Mouse (Mus musculus): ENCODE data around the gene Ppard.

DNA sequence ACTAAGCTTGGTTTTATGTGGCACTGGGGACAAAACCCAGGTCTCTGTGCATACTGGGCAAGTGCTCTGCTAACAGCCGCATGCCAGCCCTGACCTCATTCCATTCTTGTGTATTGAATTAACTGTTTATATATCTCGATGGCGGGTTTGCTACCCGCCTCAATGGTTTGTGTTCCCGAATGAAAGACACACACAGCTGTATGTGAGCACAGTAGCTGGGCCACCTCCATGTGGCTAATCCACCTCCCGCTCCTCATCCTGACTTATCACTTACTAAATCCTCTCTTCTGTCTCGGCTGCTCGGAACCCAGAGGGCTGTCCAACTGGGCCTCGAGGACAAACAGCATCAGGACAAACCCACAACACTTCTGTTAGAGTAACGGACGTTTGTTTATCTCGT is 16.6 kb downstream of the Ppard start:
- TF ChIP-seq FLI1 (IDR thresholded peaks at IDR 0.05; ENCODE audit: low read length) (no peak), GATA1 (IDR thresholded peaks at IDR 0.05; ENCODE audit: borderline replicate concordance, low read length) (no peak)

Data from megakaryocyte, embryonic 14.5 days (primary cell).